Mouse (Mus musculus): ENCODE data around the gene Kif26b. TPM values are rescaled to one million over a fixed set of nuclear protein-coding genes. Genes with fewer than 3 reads are reported as not detected.
A peak's percentile ranks its signal among the peaks of the same experiment; 100 is the strongest.

The Kif26b gene
- polyA plus RNA-seq, 1 experiment from 2014 or later: 5.1 TPM

GRCm38 (mm10) chr1:178799836-178800552, 271.1 kb downstream of the Kif26b start:
- Histone ChIP-seq H3K36me3 (ENCODE audit: control insufficient read depth, insufficient read depth) (no peaks in the 10 kb centered on the region), H3K4me2 (ENCODE audit: low read depth, low read length) (peak overlapping the region; percentile 37), H3K27me3 (ENCODE audit: control insufficient read depth, insufficient read depth, low read length) (no peaks in the 10 kb centered on the region), H3K4me3 (ENCODE audit: low read length) (peak overlapping the region; percentile 1), H3K27ac (ENCODE audit: low read length) (no peak overlapping the region), H3K4me1 (ENCODE audit: control insufficient read depth, insufficient read depth, low read length) (peaks cover 55% of the 10 kb centered on the region), H3K9me3 (replicated peaks; ENCODE audit: control insufficient read depth, low read length) (no peaks in the 10 kb centered on the region), H3K9ac (ENCODE audit: low read length) (peak overlapping the region; percentile 21; the same call in 1 of the 2 replicates)
- 63% methylated on average over 11 of the region's 11 CpGs for WGBS
- ATAC-seq (replicated peaks; ENCODE audit: extremely low read depth, insufficient read depth, low FRiP score): no peak

GRCm38 (mm10) chr1:178803155-178803554, 274.2 kb downstream of the Kif26b start:
- 9% methylated on average over 3 of the region's 3 CpGs for WGBS
- Histone ChIP-seq H3K9me3 (replicated peaks; ENCODE audit: control insufficient read depth, low read length) (no peaks in the 10 kb centered on the region), H3K4me2 (ENCODE audit: low read depth, low read length) (no peak overlapping the region), H3K27ac (ENCODE audit: low read length) (peak overlapping the region; percentile 64), H3K27me3 (ENCODE audit: control insufficient read depth, insufficient read depth, low read length) (no peaks in the 10 kb centered on the region), H3K4me1 (ENCODE audit: control insufficient read depth, insufficient read depth, low read length) (peaks cover 48% of the 10 kb centered on the region), H3K9ac (ENCODE audit: low read length) (no peak overlapping the region), H3K4me3 (ENCODE audit: low read length) (no peak overlapping the region), H3K36me3 (ENCODE audit: control insufficient read depth, insufficient read depth) (no peaks in the 10 kb centered on the region)
- ATAC-seq (replicated peaks; ENCODE audit: extremely low read depth, insufficient read depth, low FRiP score): peak; percentile 91

GRCm38 (mm10) chr1:178817476-178817875, 288.6 kb downstream of the Kif26b start:
- no peaks in the 10 kb centered on the region for H3K9me3 ChIP-seq (replicated peaks; ENCODE audit: control insufficient read depth, low read length)
- H3K4me2 ChIP-seq (ENCODE audit: low read depth, low read length): no peak overlapping the region
- H3K4me3 ChIP-seq (ENCODE audit: low read length): no peak overlapping the region
- WGBS: 65% methylated on average over 6 of the region's 6 CpGs
- H3K9ac ChIP-seq (ENCODE audit: low read length): no peak overlapping the region
- H3K36me3 ChIP-seq (ENCODE audit: control insufficient read depth, insufficient read depth): no peaks in the 10 kb centered on the region
- H3K27ac ChIP-seq (ENCODE audit: low read length): no peak overlapping the region
- no peaks in the 10 kb centered on the region for H3K27me3 ChIP-seq (ENCODE audit: control insufficient read depth, insufficient read depth, low read length)
- H3K4me1 ChIP-seq (ENCODE audit: control insufficient read depth, insufficient read depth, low read length): peaks cover 10% of the 10 kb centered on the region; the same call in 1 of the 2 replicates
- no peak for ATAC-seq (replicated peaks; ENCODE audit: extremely low read depth, insufficient read depth, low FRiP score)

DNA sequence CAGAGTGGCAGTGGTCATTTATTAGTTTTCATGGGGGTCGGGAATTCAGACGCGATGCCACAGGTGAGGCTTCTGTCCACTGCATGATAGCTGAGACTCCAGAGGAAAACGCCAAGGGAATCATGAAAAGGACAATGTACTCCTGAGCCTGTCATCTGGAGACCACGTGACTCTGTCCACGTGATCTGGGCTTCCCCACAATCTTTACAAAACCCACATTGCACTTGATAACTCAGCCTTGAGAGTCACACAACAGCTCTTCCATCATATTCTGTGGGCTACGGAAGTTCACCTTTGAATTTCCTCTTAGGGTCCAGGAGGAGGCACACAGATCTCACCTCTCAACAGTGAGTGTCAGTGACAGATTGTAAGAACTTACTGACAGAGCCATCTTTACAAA, 290.1 kb downstream of the Kif26b start:
- Histone ChIP-seq H3K27me3 (ENCODE audit: control insufficient read depth, insufficient read depth, low read length) (no peaks in the 10 kb centered on the region), H3K4me3 (ENCODE audit: low read length) (no peak overlapping the region), H3K9ac (ENCODE audit: low read length) (no peak overlapping the region), H3K9me3 (replicated peaks; ENCODE audit: control insufficient read depth, low read length) (no peaks in the 10 kb centered on the region), H3K27ac (ENCODE audit: low read length) (no peak overlapping the region), H3K4me1 (ENCODE audit: control insufficient read depth, insufficient read depth, low read length) (peaks cover 9% of the 10 kb centered on the region; the same call in 1 of the 2 replicates), H3K36me3 (ENCODE audit: control insufficient read depth, insufficient read depth) (no peaks in the 10 kb centered on the region), H3K4me2 (ENCODE audit: low read depth, low read length) (no peak overlapping the region)
- WGBS: 67% methylated on average over 7 of the region's 7 CpGs
- ATAC-seq (replicated peaks; ENCODE audit: extremely low read depth, insufficient read depth, low FRiP score): no peak

- Histone ChIP-seq H3K4me2 (ENCODE audit: low read depth, low read length) (no peak overlapping the region), H3K9me3 (replicated peaks; ENCODE audit: control insufficient read depth, low read length) (no peaks in the 10 kb centered on the region), H3K4me3 (ENCODE audit: low read length) (no peak overlapping the region), H3K27me3 (ENCODE audit: control insufficient read depth, insufficient read depth, low read length) (no peaks in the 10 kb centered on the region), H3K27ac (ENCODE audit: low read length) (no peak overlapping the region), H3K9ac (ENCODE audit: low read length) (no peak overlapping the region), H3K36me3 (ENCODE audit: control insufficient read depth, insufficient read depth) (no peaks in the 10 kb centered on the region), H3K4me1 (ENCODE audit: control insufficient read depth, insufficient read depth, low read length) (peaks cover 5% of the 10 kb centered on the region)
- 87% methylated on average over 3 of the region's 3 CpGs for WGBS
- no peak for ATAC-seq (replicated peaks; ENCODE audit: extremely low read depth, insufficient read depth, low FRiP score)
Measured at GRCm38 (mm10) chr1:178820079-178820478, 291.2 kb downstream of the Kif26b start.

DNA sequence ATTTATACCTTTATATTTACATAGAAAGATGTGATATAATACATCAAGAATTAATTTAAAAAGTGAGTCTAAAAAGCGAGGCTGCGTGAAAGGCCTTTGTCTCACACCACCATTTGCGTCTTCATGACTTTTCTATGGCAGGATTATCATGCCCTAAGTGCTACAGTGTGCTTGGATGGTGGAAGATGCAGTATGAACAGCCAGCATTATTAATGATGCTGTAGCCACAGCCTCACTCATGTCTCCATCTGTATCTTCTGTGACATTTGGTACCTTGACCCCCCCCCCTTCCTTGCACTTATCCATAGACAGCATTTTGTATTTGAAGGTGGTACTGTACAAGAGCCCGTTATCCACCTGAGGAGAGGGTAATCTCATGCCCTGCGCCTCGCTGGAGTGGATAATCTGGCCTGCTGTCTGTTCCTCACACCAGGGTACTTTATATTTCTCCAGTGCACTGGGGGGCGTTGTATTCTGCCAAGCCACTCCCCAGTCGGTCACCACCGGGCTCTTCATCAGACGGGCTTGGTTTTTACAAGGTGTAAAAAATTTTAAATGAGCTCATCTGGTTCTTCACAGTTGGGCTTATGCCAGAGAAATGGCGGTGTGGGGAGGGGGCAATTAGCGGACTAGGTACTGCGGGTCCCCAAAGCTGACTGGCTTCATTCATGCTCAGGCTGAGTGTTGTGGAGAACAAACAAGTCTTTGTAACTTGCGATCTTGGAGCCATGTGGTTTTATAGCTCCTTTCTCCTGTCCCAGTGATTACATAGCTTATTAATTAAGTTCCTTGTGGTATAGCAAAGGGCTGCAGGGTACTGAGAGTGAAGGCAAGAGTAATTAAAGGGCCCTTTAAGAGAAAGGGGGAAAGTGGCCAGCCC, 291.9 kb downstream of the Kif26b start:
- no peaks in the 10 kb centered on the region for H3K9me3 ChIP-seq (replicated peaks; ENCODE audit: control insufficient read depth, low read length)
- H3K4me1 ChIP-seq (ENCODE audit: control insufficient read depth, insufficient read depth, low read length): peaks cover 8% of the 10 kb centered on the region
- H3K36me3 ChIP-seq (ENCODE audit: control insufficient read depth, insufficient read depth): no peaks in the 10 kb centered on the region
- no peak overlapping the region for H3K4me2 ChIP-seq (ENCODE audit: low read depth, low read length)
- H3K27ac ChIP-seq (ENCODE audit: low read length): no peak overlapping the region
- H3K4me3 ChIP-seq (ENCODE audit: low read length): no peak overlapping the region
- H3K9ac ChIP-seq (ENCODE audit: low read length): no peak overlapping the region
- WGBS: 77% methylated on average over 14 of the region's 14 CpGs
- ATAC-seq (replicated peaks; ENCODE audit: extremely low read depth, insufficient read depth, low FRiP score): no peak
- no peaks in the 10 kb centered on the region for H3K27me3 ChIP-seq (ENCODE audit: control insufficient read depth, insufficient read depth, low read length)

DNA sequence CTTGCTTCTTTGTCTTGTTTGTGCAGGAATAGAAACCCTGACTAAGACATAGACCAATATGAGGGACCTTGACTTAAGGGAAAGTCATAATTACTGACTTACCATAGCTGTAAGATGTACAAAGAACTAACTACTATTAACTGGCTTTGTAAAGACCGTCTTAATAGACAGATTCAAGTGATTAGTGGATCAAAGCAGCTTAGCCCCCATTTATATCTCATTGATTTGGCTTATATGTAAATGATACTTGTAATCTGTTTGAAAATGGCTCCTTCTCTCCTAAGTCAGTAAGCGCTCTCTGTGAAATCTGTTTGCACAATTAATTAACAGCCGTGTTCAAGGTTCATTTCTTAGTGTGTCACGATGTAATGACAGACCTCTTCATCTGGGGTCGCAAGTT, 295.9 kb downstream of the Kif26b start:
- Histone ChIP-seq H3K4me1 (ENCODE audit: control insufficient read depth, insufficient read depth, low read length) (peaks cover 8% of the 10 kb centered on the region), H3K36me3 (ENCODE audit: control insufficient read depth, insufficient read depth) (no peaks in the 10 kb centered on the region), H3K9ac (ENCODE audit: low read length) (no peak overlapping the region), H3K27ac (ENCODE audit: low read length) (no peak overlapping the region), H3K27me3 (ENCODE audit: control insufficient read depth, insufficient read depth, low read length) (no peaks in the 10 kb centered on the region), H3K4me2 (ENCODE audit: low read depth, low read length) (no peak overlapping the region), H3K9me3 (replicated peaks; ENCODE audit: control insufficient read depth, low read length) (no peaks in the 10 kb centered on the region), H3K4me3 (ENCODE audit: low read length) (no peak overlapping the region)
- WGBS: 50% methylated on average over 5 of the region's 5 CpGs
- no peak for ATAC-seq (replicated peaks; ENCODE audit: extremely low read depth, insufficient read depth, low FRiP score)

- Histone ChIP-seq H3K9ac (ENCODE audit: low read length) (no peak overlapping the region), H3K27ac (ENCODE audit: low read length) (no peak overlapping the region), H3K9me3 (replicated peaks; ENCODE audit: control insufficient read depth, low read length) (no peaks in the 10 kb centered on the region), H3K36me3 (ENCODE audit: control insufficient read depth, insufficient read depth) (no peaks in the 10 kb centered on the region), H3K4me2 (ENCODE audit: low read depth, low read length) (no peak overlapping the region), H3K4me3 (ENCODE audit: low read length) (no peak overlapping the region), H3K4me1 (ENCODE audit: control insufficient read depth, insufficient read depth, low read length) (peaks cover 5% of the 10 kb centered on the region), H3K27me3 (ENCODE audit: control insufficient read depth, insufficient read depth, low read length) (no peaks in the 10 kb centered on the region)
- WGBS: 90% methylated on average over 3 of the region's 3 CpGs
- no peak for ATAC-seq (replicated peaks; ENCODE audit: extremely low read depth, insufficient read depth, low FRiP score)
Measured at GRCm38 (mm10) chr1:178827223-178827622, 298.3 kb downstream of the Kif26b start.

- no peak for ATAC-seq (replicated peaks; ENCODE audit: extremely low read depth, insufficient read depth, low FRiP score)
- no peaks in the 10 kb centered on the region for H3K27me3 ChIP-seq (ENCODE audit: control insufficient read depth, insufficient read depth, low read length)
- H3K27ac ChIP-seq (ENCODE audit: low read length): no peak overlapping the region
- no peak overlapping the region for H3K9ac ChIP-seq (ENCODE audit: low read length)
- H3K9me3 ChIP-seq (replicated peaks; ENCODE audit: control insufficient read depth, low read length): no peaks in the 10 kb centered on the region
- WGBS: 68% methylated on average over 4 of the region's 4 CpGs
- H3K4me3 ChIP-seq (ENCODE audit: low read length): no peak overlapping the region
- H3K4me1 ChIP-seq (ENCODE audit: control insufficient read depth, insufficient read depth, low read length): peaks cover 5% of the 10 kb centered on the region
- no peak overlapping the region for H3K4me2 ChIP-seq (ENCODE audit: low read depth, low read length)
- no peaks in the 10 kb centered on the region for H3K36me3 ChIP-seq (ENCODE audit: control insufficient read depth, insufficient read depth)
Measured at GRCm38 (mm10) chr1:178829456-178829855, 300.5 kb downstream of the Kif26b start.

Measured in heart, embryonic 16.5 days (tissue).